Mouse (Mus musculus) liver, adult (tissue): ENCODE measurements around the gene Micu1.

ENCODE experiments used
- GATA4 ChIP-seq: IDR thresholded peaks from 2 replicates; pipeline ENCODE4 v1.6.1; 2014; ENCODE audit warnings: mild to moderate bottlenecking, low read length; ENCODE audit not compliant: insufficient replicate concordance

The Micu1 gene

DNA sequence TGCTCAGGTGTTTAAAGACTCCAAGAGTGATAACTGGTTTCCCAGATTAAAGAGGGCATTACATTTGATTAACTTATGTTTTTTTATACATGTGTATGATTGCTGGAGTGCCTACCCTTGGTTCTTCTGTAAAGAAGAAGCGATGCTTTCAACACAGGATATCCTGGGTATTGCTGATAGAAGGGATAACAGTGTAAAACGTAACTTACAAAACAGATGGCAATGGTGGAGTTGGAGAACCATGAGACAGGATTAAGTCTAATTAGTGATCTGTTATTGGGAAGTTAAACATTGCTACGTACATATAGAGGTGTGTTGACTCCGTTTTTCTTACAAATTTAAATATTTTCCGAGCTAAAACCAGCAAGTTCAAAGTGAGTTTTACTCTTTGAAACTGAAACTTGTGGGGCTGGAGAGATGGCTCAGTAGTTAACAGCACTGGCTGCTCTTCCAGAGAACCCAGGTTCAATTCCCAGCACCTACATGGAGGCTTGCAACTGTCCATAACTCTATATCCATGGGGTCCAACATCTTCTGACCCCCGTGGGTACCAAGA, 4.8 kb downstream of the Micu1 start:
- TF ChIP-seq GATA4, result no peak

DNA sequence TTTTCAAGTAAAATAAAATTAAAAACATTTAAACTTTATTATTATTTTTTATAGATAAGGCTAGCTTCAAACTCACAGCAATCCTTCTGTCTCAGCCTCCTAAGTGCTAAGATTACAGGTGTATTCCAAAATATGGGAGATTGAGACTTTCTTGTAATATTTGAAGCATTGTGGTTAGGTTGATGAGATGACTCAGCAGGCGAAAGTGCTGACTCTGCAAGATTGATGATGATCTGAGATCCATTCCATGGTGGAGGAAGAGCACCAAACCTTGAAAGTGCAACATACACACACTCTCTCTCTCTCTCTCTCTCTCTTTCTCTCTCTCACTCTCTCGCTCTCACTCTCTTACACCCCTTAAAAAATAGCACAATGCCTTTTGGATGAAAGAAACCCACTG, 5.3 kb downstream of the Micu1 start:
- no peak for TF ChIP-seq GATA4

DNA sequence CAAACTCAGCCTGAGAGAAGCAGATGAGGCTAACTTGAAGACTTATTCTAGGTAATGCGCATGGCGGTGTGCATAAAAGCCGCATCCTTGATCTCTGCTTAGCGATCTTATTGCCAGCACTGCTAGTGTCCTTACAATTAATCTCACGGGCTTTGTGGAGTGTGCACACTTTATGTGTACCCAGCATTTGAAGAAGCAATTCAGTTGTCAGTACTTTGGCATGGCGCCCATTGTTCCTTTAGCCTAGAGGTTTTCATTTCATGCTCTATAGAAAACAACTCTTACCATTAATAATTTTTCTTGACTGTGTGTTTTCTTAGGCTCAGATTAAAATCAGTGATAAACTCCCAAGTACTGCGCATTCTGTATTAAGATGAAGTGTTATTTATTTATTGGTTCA, 7.0 kb downstream of the Micu1 start:
- no peak for TF ChIP-seq GATA4

DNA sequence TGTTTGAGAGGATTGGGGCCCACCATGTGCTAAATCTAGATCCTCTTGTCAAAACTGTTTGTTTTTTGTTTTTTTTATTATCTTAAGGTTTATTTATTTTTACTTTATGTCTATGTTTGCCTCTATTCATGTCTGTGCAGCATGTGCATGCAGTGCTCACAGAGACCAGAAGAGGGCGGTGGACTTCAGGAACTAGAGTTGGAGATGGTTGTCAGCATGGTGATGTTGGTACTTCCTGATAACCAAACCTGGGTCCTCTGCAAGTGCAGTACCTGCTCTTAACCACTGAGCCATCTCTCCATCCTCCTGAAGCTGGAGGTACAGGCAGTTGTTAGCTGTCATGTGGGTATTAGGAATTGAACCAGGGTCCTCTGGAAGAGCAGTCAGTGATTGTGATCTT, 8.0 kb downstream of the Micu1 start:
- no peak for TF ChIP-seq GATA4

DNA sequence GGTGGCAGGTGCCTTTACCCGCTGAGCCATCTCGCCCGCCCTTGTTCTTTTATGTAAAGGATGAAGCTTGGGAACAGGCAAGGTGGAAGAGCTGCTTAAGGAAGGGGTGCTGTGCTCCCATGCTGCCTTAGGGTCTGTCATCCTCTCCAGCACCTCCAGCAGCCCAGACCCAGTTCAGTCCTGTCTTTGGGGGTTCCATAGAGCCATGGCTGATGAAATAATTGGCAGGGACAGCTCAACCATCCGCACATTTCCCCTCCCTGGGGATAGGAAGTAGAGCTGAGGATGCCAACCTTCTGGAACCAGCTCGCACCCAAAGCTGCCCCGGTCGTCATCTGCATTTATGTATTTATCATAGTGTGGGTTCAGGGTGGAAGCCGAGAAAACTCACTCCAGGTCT, 9.8 kb downstream of the Micu1 start:
- no peak for TF ChIP-seq GATA4

DNA sequence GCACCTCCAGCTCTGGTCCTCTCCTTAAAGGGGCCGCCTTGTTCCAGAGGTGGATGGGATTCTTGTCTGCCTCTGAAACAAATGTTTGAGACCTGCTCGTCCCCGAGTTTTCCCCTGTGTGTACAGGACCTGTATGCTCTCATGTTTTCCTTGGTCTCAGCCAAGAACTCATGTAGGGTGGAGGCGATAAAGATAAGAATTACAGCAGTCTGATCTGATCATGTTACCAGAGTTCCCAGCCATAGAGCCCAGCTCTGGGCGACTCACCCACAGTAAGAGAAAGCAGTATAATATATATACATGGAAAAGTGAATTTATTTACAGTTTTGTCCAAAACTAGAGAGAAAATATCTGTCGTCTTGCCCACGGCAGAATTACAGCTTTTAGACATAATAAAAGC, 17.7 kb downstream of the Micu1 start:
- TF ChIP-seq GATA4, result no peak

DNA sequence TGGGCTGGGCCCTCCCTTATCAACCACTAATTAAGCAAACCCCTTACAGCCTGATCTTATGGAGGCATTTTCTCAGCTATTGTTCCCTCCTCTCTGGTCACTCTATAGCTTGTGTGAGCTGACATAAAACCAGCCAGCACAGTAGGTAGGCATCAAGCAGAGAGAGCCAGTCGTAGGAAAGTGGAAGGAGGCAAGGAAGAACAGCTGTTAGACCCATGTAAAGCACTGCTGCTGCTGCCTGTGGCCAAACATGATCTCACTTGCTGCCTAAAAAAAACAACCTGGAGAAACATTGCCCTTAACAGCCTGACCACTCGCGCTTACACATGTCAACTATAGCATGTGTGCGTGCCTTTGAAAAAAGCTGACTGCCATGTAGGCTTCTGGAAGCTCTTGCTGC, 19.3 kb downstream of the Micu1 start:
- TF ChIP-seq GATA4, result no peak

DNA sequence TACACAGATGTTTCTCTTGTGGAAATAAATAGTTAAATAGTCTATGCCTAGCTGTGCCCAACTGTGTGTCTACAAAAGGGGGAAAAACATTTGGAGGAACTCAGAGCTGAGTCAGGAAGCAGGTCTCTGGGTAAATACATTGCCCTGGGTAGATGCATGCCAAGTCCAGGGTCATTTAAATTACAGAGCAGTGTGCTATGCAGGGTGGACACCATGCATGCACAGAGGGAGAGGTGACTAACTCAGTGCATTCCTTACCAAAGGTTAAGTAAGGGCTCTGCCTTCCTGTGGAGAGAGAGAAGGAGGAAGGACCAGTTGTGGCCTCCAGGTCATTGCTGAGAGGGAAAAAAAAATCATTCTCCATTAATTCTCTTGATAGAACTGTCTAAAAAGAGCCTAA, 22.4 kb downstream of the Micu1 start:
- no peak for TF ChIP-seq GATA4

DNA sequence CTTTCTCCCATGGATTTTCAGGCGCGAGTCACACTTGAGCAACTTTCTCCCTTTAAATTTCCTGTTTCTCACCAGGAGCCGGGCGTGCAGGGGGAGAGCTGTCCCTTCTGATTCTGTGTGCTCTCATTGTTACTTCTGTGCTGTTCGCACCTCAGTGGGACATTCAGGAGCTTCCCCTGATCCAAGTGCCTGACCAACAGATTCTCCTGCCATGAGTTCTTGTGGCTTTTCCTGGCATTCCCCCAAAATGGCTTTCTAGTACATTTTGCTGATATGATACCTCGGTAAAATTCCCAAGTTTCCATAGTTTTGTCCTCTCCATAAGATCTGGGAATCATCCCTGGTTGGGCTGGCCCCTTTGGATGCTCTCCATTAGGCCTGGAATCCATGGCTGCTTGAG, 25.0 kb downstream of the Micu1 start:
- no peak for TF ChIP-seq GATA4

DNA sequence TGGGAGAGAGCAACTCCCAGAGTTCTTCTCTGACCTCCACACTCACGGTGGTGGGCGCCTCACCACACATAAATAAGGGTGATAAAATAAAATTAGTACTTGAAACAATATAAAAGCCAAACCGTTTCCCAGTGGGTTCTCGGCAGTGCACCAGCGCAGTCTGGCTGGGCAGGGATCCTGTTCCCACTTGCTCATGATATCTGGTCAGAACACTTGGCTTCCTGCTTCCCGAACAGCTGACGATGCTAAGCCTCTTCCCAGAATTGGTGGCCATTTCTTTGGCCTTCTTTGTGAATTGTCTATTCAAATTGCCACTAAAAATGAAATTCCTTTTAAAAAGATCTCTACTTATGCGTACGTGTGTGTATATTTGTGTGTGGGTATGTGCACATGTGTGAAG, 27.0 kb downstream of the Micu1 start:
- TF ChIP-seq GATA4, result no peak

DNA sequence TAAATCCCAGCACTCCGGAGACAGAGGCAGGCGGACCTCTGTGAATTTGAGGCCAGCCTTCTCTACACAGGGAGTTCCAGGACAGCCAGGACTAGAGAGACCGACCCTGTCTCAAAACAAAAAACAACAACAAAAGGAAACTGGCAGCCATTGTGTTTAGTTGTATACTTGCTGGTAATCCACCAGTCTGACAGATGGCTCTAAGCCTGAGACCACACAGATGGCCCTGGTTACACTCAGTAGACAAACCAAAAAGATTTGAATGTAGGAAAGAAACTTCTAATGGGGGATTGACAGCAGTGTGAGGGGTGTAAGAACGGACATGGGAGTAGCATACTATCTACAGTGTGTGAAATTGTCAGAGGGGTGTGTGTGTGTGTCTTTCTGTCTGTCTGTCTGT, 27.6 kb downstream of the Micu1 start:
- no peak for TF ChIP-seq GATA4

DNA sequence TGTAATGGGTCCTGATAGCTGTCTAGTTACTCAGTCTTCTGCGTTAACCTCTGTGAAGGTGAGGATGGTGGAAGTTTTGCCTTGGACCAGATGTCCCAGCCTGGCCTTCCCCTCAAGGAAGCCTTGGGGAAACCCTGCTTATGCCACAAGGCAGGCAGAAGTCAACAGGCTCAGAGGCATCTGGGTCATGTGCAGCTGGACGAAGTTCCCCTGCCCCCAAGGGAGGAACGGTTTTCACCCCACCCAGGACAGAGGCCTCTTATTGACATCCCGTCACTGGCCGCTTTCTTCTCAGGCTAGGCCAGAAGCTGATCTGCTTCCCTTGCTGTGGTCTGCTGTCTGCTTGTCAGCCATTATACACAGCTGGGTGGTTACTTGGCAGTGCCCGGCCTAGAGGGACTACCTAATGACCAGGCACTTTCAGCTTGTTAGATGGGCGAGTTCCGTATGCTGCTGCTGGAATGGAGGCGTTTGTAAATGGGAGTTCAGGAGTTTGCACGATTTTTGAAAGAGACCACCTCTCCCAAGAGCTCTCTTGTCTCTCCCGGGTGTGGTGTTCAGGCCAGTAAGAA, 33.8 kb downstream of the Micu1 start:
- TF ChIP-seq GATA4, result no peak

DNA sequence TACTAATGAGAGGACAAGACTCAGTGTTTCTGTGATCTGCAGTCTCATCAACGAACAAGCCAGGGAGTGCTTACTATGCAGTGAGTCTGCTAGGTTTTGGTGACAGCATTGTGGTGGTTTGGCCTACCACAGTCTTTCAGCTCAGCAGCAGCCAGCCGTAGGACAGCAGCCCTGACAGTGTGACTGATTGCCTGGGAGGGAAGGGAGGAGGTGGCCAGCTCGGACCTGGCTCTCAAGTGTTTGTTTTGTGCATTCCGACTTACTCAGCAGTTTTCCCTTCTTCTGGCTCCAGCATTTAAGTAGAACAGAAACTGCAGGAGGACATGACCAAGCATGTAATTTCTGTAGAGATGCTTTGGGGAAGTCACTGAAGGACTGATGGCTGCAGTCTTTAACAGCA, 39.2 kb downstream of the Micu1 start:
- no peak for TF ChIP-seq GATA4

DNA sequence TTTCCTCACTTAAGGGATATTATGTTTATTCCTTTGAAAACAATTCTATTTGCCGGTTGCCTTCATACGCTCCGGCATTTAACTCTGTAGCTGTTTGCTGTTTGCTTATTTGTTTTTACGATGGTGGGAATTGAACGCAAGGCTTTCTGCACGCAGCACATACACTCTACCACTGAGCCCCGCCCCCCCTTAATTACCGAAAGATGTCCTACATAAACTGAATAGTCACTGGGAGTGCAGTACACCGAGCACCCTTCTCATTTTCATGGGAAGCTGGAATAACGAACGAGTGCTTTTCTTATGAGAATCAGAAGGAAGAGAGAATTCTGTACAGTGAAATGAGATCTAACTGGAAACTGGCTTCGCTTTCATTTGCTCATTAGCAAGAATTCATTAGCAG, 41.1 kb downstream of the Micu1 start:
- TF ChIP-seq GATA4, result no peak

DNA sequence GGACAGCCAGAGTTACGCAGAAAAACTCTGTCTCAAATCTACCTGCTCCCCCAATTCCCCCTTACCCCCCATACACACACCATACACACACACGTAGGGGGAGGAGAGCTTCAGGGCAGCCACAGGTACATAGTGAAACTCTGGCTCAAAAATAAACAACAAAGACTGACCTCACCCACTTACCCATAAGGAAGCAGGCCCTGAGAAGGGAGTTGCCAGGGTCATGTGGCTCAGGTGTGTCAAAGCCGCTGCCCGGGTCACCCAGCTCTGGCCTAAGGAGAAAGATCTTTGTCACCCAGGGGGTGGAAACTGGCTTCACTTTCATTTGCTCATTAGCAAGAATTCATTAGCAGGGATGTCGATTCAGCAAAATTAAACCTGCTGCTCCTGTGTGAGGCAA, 41.7 kb downstream of the Micu1 start:
- TF ChIP-seq GATA4, result no peak

DNA sequence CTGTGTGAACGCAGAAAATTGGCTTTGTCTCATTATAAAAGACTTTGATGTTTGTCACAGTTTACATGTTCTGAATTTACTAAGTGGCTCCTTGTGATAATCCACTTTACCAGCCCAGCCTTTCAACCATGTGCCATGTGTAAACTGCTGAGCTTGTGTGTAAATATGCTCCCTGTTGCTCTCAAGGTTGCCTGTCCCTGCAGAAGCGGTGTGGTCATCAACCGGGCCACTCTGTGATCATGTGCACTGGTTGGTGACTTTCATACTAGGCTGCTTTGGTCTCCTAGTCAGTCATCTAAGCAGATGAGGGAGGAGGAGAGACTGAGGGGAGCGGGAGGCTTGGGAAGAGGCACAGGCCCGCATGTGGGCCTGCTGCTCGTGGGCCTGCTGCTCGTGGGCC, 45.1 kb downstream of the Micu1 start:
- no peak for TF ChIP-seq GATA4

DNA sequence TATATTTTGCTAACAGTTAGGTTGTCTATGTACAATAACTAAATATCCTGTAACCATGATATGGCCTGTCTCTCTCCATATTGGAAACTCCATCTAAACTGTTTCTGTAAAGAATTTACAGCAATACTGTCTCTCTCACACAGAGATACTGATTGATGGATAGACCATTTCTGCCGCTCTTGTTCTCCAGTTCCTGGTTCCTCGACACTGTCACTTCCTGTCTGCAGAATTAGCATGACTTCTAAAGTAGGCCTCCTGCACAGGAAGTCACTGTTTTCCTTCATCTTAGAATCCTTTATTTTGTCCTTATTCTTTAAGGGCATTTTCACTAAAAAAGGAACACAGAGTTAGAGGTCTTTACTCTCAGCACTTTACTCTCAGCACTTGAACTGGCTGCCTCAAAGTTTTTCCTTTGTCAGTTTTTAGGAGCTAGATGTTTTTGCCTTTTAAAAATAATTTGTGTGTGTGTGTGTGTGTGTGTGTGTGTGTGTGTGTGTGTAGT, 46.5 kb downstream of the Micu1 start:
- TF ChIP-seq GATA4, result no peak

DNA sequence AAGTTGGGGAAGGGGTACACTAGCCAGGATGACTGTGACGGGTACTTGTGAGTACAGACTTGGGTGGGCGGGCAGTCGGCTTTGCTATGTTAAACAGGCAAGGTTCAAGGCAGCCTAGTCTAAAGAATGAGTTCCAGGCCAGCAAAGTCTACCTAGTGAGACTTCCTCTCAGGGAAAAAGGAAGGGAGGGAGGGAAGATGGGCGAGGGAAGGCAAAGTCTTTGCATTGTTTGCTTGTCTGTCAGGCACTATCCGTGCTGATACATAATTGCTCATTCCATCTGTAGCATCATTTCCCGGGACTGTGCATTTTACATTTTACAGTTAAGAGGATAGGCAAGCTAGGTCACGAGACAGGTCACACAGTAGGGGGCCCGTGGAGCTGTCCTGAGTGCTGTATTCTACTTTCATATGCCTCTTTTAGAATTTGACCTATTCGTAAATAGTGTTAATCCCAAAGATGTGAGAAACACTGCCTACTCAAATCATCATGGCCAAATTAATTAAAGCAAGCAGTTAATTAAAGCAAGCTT, 51.3 kb downstream of the Micu1 start:
- no peak for TF ChIP-seq GATA4

DNA sequence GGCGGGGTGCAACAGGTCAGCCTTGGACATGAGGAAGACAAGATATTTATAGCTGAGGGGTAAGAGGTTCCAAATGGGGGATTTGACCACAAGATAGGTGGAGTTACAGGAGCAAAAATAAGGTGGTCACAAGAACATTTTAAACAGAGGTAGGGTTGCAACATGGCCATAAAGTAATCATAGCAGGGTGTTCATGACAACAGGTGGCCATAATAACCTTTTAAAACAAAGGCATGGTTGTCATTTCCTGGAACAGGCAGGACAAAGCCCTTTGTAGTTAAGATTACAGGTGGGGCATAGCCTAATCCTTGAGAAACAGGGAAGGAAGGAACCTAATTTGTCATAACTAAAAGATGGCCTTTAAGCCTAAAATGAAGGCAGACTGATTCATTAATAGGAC, 51.8 kb downstream of the Micu1 start:
- no peak for TF ChIP-seq GATA4
